Mouse (Mus musculus) cerebellum, adult 2 months (tissue): ENCODE data around the gene Cd37.

Experiments used
- CTCF ChIP-seq: fragments of 200-500 bp; IDR thresholded peaks from 2 replicates; pipeline ENCODE4 v1.5.1; 2011; ENCODE audit warnings: low read depth, mild to moderate bottlenecking, control low read depth, low read length, moderate library complexity, borderline replicate concordance; ENCODE audit not compliant: insufficient read depth
- POLR2A ChIP-seq: fragments of 200-500 bp; IDR thresholded peaks from 2 replicates; pipeline ENCODE4 v1.6.1; 2011; ENCODE audit warnings: low read length, control low read depth, borderline replicate concordance; ENCODE audit not compliant: insufficient read depth

- no peak for TF ChIP-seq CTCF
- TF ChIP-seq POLR2A: no peak
These were observed 42.8 kb downstream of the Cd37 start for GRCm38 (mm10) chr7:45196176-45196535.
